Mouse (Mus musculus): ENCODE measurements around the gene Kcnq1. TPM values are rescaled to one million over a fixed set of nuclear protein-coding genes. Genes with fewer than 3 reads are reported as not detected.

Kcnq1 gene
- polyA plus RNA-seq, 1 experiment: 0.79 TPM

DNA sequence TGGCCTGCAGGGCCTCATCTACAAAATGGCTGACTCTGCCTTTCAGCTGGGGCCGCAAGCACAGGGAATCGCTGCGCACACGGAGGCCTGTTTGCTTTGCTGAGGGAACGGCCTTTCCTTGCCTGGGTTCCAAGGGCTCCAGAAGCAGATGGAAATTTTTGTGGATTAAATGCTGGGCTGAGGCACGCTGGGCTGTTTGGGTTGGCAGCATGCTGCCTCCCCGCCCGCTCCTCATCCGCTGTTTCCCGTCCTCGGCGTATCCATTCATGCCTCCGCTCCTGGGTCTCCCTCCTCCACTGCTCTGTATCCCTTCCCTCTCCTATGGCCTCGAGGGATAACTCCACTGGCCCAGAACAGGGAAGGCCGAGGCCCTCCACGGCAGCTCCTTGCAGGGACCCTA is 269.8 kb downstream of the Kcnq1 start:
- peaks cover 4% of the 10 kb centered on the region for H3K4me1 ChIP-seq (ENCODE audit: control insufficient read depth, insufficient read depth, low read length)
- no peak for TF ChIP-seq POLR2A (IDR thresholded peaks at IDR 0.05; ENCODE audit: extremely low read depth, insufficient read depth, low read length)
- no peak for TF ChIP-seq CTCF (IDR thresholded peaks at IDR 0.05; ENCODE audit: extremely low read depth, insufficient read depth, low read length)
- H3K4me3 ChIP-seq (ENCODE audit: insufficient read depth, low read length): no peak overlapping the region
- no peak overlapping the region for H3K27ac ChIP-seq (ENCODE audit: insufficient read depth, low read length)

DNA sequence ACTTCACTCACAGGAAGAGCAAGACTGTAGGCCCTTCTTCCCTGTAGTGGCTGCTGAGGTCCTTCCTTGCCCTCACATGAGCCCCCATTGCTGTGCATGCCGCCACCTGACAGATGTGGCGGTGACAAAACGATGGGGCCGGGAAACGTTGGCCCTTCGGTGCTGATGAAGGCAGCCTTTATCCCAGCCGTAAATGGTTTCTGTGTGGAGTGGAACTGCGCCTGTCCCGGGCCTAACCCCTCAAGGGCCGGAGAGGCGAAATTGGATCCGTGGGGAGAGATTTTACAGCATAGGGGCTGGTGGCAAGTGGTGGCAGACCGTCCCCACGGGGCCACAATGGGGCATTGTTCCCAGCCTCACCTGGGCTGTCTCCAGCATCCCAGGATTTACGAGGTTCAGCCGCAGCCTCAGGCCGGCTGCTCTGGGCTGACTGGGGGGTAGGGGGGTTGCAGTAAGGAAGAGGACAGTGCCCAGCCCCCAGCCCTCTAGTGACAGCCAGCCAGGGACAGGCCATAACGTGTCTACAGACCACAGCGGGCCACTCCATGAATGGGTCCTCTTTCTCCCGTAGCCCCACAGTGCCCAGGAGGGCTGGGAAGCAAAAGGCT is 274.4 kb downstream of the Kcnq1 start:
- no peak overlapping the region for H3K27ac ChIP-seq (ENCODE audit: insufficient read depth, low read length)
- H3K4me1 ChIP-seq (ENCODE audit: control insufficient read depth, insufficient read depth, low read length): peaks cover under 1% of the 10 kb centered on the region; the same call in 1 of the 2 replicates
- TF ChIP-seq POLR2A (IDR thresholded peaks at IDR 0.05; ENCODE audit: extremely low read depth, insufficient read depth, low read length): no peak
- no peak for TF ChIP-seq CTCF (IDR thresholded peaks at IDR 0.05; ENCODE audit: extremely low read depth, insufficient read depth, low read length)
- no peak overlapping the region for H3K4me3 ChIP-seq (ENCODE audit: insufficient read depth, low read length)

DNA sequence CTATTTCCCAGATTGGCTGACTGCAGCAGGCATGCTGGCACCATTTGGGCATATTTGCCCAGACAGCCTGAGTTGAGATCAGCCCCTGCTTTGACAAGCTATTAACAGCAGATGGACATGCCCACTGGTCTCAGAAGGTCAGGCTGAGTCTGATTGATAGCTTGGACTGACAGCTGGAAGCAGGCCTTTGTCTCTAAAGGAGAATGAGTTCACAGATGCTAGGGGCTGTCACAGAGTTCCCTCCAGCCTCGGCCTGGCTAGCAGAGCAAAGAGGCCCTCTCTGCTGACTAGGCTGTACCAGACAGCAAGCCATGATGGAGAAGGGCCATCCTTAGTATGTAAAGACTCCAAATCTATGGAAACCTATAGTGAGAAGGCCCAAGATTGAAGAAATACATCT is 280.5 kb downstream of the Kcnq1 start:
- TF ChIP-seq POLR2A (IDR thresholded peaks at IDR 0.05; ENCODE audit: extremely low read depth, insufficient read depth, low read length) (no peak), CTCF (IDR thresholded peaks at IDR 0.05; ENCODE audit: extremely low read depth, insufficient read depth, low read length) (no peak)
- no peak overlapping the region for H3K27ac ChIP-seq (ENCODE audit: insufficient read depth, low read length)
- no peak overlapping the region for H3K4me3 ChIP-seq (ENCODE audit: insufficient read depth, low read length)
- H3K4me1 ChIP-seq (ENCODE audit: control insufficient read depth, insufficient read depth, low read length): no peaks in the 10 kb centered on the region

DNA sequence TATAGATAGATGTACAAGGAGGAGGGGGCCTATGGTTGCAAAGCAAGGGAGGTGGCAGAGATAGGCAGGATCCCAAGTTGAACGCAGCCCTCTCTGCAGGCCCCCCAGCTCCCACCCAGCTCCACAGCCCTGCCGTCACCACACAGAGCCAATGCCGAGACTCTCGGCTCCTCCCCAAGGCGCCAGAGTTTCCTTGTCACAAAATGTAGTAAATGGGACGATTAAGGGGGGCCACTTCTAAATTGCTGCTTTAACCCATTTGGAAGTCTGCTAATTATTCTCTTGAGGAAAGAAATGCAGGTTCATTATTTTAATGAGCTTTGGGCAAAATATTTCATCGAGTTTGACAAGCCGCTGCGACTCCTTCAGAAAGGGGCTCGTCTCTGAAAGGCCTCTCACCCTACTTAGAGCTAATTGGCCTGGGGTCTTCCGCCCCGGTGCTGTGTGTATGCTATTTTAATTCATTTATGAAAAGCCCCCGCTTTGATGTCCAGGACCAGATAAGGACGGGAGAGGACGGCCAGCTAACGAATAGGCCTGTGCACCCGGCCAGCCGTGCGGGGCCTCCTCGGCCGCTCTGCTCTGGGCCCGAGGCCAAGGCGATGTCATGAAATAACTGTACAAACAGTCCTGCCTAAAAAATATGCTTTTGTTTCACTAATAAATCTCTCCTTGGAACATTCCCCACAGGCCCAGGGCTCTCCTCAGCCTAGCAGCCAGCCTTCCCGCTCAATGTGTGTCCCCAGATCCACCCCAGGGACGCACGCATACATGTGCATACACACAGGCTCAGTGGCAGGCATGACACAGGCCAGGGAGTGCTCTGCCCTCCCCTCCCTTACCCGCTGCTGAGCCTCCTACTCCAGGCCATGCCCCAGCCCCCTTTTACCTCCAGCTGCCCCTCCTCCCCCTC is 282.9 kb downstream of the Kcnq1 start:
- Histone ChIP-seq H3K4me3 (ENCODE audit: insufficient read depth, low read length) (no peak overlapping the region), H3K27ac (ENCODE audit: insufficient read depth, low read length) (no peak overlapping the region), H3K4me1 (ENCODE audit: control insufficient read depth, insufficient read depth, low read length) (no peaks in the 10 kb centered on the region)
- TF ChIP-seq CTCF (IDR thresholded peaks at IDR 0.05; ENCODE audit: extremely low read depth, insufficient read depth, low read length) (no peak), POLR2A (IDR thresholded peaks at IDR 0.05; ENCODE audit: extremely low read depth, insufficient read depth, low read length) (no peak)

DNA sequence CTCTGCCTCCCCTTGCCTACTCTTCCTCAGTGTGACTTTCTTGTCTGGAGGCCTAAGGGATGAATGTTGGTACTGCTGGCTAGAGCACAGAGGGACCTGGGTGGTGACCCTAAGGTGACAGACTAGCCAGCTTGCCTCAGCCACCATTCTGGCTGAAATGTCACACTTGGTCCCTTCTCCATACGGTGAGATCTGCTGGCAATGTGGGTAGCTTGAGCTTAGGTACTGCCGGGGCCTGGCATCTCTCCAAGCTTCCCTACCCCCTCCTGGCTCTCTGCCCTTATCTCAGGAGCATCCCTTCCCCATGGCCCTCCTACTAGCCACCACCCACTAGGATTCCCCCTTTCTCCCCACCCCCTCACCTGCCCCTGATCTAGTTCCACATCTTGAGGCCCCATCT is 283.7 kb downstream of the Kcnq1 start:
- Histone ChIP-seq H3K4me3 (ENCODE audit: insufficient read depth, low read length) (no peak overlapping the region), H3K4me1 (ENCODE audit: control insufficient read depth, insufficient read depth, low read length) (no peaks in the 10 kb centered on the region), H3K27ac (ENCODE audit: insufficient read depth, low read length) (no peak overlapping the region)
- TF ChIP-seq POLR2A (IDR thresholded peaks at IDR 0.05; ENCODE audit: extremely low read depth, insufficient read depth, low read length): no peak
- no peak for TF ChIP-seq CTCF (IDR thresholded peaks at IDR 0.05; ENCODE audit: extremely low read depth, insufficient read depth, low read length)

GRCm38 (mm10) chr7:143390277-143390948 is 284.3 kb downstream of the Kcnq1 start:
- no peak overlapping the region for H3K4me3 ChIP-seq (ENCODE audit: insufficient read depth, low read length)
- TF ChIP-seq POLR2A (IDR thresholded peaks at IDR 0.05; ENCODE audit: extremely low read depth, insufficient read depth, low read length) (no peak), CTCF (IDR thresholded peaks at IDR 0.05; ENCODE audit: extremely low read depth, insufficient read depth, low read length) (no peak)
- no peaks in the 10 kb centered on the region for H3K4me1 ChIP-seq (ENCODE audit: control insufficient read depth, insufficient read depth, low read length)
- H3K27ac ChIP-seq (ENCODE audit: insufficient read depth, low read length): no peak overlapping the region

GRCm38 (mm10) chr7:143395113-143395563 is 289.0 kb downstream of the Kcnq1 start:
- H3K4me3 ChIP-seq (ENCODE audit: insufficient read depth, low read length): no peak overlapping the region
- no peaks in the 10 kb centered on the region for H3K4me1 ChIP-seq (ENCODE audit: control insufficient read depth, insufficient read depth, low read length)
- no peak overlapping the region for H3K27ac ChIP-seq (ENCODE audit: insufficient read depth, low read length)
- no peak for TF ChIP-seq POLR2A (IDR thresholded peaks at IDR 0.05; ENCODE audit: extremely low read depth, insufficient read depth, low read length)
- TF ChIP-seq CTCF (IDR thresholded peaks at IDR 0.05; ENCODE audit: extremely low read depth, insufficient read depth, low read length): no peak

DNA sequence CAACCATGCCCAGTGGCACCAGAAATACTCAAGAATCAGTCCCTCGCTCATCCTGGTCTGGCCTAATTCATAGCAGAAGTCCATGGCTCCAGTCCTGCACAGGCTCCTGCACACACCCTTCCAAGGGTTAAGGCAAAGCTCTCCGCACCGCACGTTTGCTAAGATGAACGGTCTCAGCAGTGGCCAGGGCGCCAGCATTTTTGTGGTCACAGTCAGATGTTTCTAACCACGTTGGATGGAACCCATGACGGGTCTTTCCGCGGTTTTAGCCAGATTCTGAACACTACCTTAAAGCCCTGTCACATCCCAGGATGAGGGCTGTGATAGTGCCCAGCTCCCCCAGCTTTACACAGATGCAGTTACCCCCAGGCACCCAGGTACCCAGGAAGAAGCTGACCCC is 293.6 kb downstream of the Kcnq1 start:
- H3K27ac ChIP-seq (ENCODE audit: insufficient read depth, low read length): no peak overlapping the region
- no peak for TF ChIP-seq POLR2A (IDR thresholded peaks at IDR 0.05; ENCODE audit: extremely low read depth, insufficient read depth, low read length)
- no peak for TF ChIP-seq CTCF (IDR thresholded peaks at IDR 0.05; ENCODE audit: extremely low read depth, insufficient read depth, low read length)
- no peak overlapping the region for H3K4me3 ChIP-seq (ENCODE audit: insufficient read depth, low read length)
- no peaks in the 10 kb centered on the region for H3K4me1 ChIP-seq (ENCODE audit: control insufficient read depth, insufficient read depth, low read length)

GRCm38 (mm10) chr7:143400599-143400998 is 294.4 kb downstream of the Kcnq1 start:
- no peak for TF ChIP-seq CTCF (IDR thresholded peaks at IDR 0.05; ENCODE audit: extremely low read depth, insufficient read depth, low read length)
- no peak for TF ChIP-seq POLR2A (IDR thresholded peaks at IDR 0.05; ENCODE audit: extremely low read depth, insufficient read depth, low read length)
- Histone ChIP-seq H3K4me1 (ENCODE audit: control insufficient read depth, insufficient read depth, low read length) (no peaks in the 10 kb centered on the region), H3K4me3 (ENCODE audit: insufficient read depth, low read length) (no peak overlapping the region), H3K27ac (ENCODE audit: insufficient read depth, low read length) (no peak overlapping the region)
